Mouse (Mus musculus) mesoderm, embryonic 11.5 days (tissue): Measurements from ENCODE around the gene Mtfr2.

Experiments used
- DNase-seq: peaks from one replicate; pipeline ENCODE4 v3.0.0-alpha.2; 2012; ENCODE audit warnings: low read depth, low spot score

The Mtfr2 gene

GRCm38 (mm10) chr10:20347285-20348214 is at the start of gene Mtfr2:
Gene Mtfr2, plus strand, starts transcription at chr10:20347770.
- DNase-seq: peak; percentile 96

GRCm38 (mm10) chr10:20298152-20298920 is 49.2 kb upstream of the Mtfr2 start:
- no peak for DNase-seq

- no peak for DNase-seq
Measured at GRCm38 (mm10) chr10:20299114-20299513, 48.5 kb upstream of the Mtfr2 start.

GRCm38 (mm10) chr10:20310969-20311769 is 36.4 kb upstream of the Mtfr2 start:
- DNase-seq: peak; percentile 14

GRCm38 (mm10) chr10:20311918-20312735 is 35.4 kb upstream of the Mtfr2 start, which contains the start of gene Bclaf1:
Gene Bclaf1, plus strand, starts transcription at chr10:20312469.
- DNase-seq: peak; percentile 100

- DNase-seq: peak; percentile 94
Measured at GRCm38 (mm10) chr10:20312736-20313301, 34.8 kb upstream of the Mtfr2 start.

- DNase-seq: no peak
Measured at GRCm38 (mm10) chr10:20313447-20313846, 34.1 kb upstream of the Mtfr2 start.

GRCm38 (mm10) chr10:20313941-20314340 is 33.6 kb upstream of the Mtfr2 start:
- no peak for DNase-seq

- peak; percentile 15 for DNase-seq
Measured at GRCm38 (mm10) chr10:20314797-20315196, 32.8 kb upstream of the Mtfr2 start.

- no peak for DNase-seq
Measured at GRCm38 (mm10) chr10:20317466-20317865, 30.1 kb upstream of the Mtfr2 start.

- no peak for DNase-seq
Measured at GRCm38 (mm10) chr10:20326226-20326625, 21.3 kb upstream of the Mtfr2 start.

- no peak for DNase-seq
Measured at GRCm38 (mm10) chr10:20331262-20331661, 16.3 kb upstream of the Mtfr2 start.

GRCm38 (mm10) chr10:20337872-20338271 is 9.7 kb upstream of the Mtfr2 start:
- no peak for DNase-seq

GRCm38 (mm10) chr10:20345736-20346135 is 1.8 kb upstream of the Mtfr2 start:
- no peak for DNase-seq

- no peak for DNase-seq
Measured at GRCm38 (mm10) chr10:20348894-20349293, 1.3 kb downstream of the Mtfr2 start.

- peak; percentile 44 for DNase-seq
Measured at GRCm38 (mm10) chr10:20361542-20362449, 14.2 kb downstream of the Mtfr2 start.

GRCm38 (mm10) chr10:20362450-20363118 is 15.0 kb downstream of the Mtfr2 start:
- no peak for DNase-seq

- DNase-seq: no peak
Measured at GRCm38 (mm10) chr10:20372046-20372445, 24.5 kb downstream of the Mtfr2 start.

GRCm38 (mm10) chr10:20377621-20378020 is 30.1 kb downstream of the Mtfr2 start:
- DNase-seq: no peak
